ENCODE assay signal across 8 mouse cellular contexts in the genomic region with DNA sequence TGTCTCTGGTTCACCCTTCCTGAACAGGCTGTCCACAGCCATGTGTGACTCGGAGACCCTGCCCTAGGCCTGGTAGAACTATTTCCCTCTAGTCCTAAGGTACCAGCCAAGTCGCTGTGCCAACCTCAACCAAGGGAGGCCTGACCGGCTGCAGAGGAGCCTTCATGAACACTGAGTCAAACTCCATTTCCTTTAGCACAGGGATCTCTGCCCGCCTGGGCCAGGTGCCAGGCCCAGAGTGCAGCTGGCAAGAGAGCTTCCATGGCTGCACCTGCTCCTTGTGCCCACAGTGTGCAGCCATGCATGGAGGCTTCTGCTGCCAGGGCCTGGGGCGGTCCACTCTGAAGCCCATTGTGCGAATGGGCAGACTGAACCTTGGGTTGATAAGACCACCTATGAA. TPM values are rescaled to one million over a fixed set of nuclear protein-coding genes. Genes with fewer than 3 reads are reported as not detected.
DNase-seq lines count a peak whose midpoint lies in the region; ATAC-seq and TF ChIP-seq lines count a peak whose summit lies in the region.

No protein-coding gene starts in this region.

- H3K4me1 ChIP-seq in hindbrain, embryonic 15.5 days (replicated peaks): peaks cover 26% of the 10 kb centered on the region
- peaks cover 18% of the 10 kb centered on the region for H3K4me1 ChIP-seq in hindbrain, embryonic 10.5 days (replicated peaks)
- H3K4me1 ChIP-seq in forebrain, embryonic 15.5 days: peaks cover 35% of the 10 kb centered on the region
- H3K4me1 ChIP-seq in intestine, embryonic 16.5 days (ENCODE audit: control insufficient read depth, insufficient read depth, low read length): no peaks in the 10 kb centered on the region; the same call in 1 of the 2 replicates
- H3K4me1 ChIP-seq in intestine, embryonic 15.5 days (replicated peaks): no peaks in the 10 kb centered on the region
- H3K4me1 ChIP-seq in liver, embryonic 12.5 days: no peaks in the 10 kb centered on the region

- 64% methylated on average over 6 of the region's 6 CpGs for WGBS in hindbrain, embryonic 15.5 days
- 87% methylated on average over 6 of the region's 6 CpGs for WGBS in hindbrain, embryonic 10.5 days
- 49% methylated on average over 6 of the region's 6 CpGs for WGBS in forebrain, embryonic 15.5 days
- 82% methylated on average over 6 of the region's 6 CpGs for WGBS in intestine, embryonic 16.5 days
- 89% methylated on average over 6 of the region's 6 CpGs for WGBS in intestine, embryonic 15.5 days
- 65% methylated on average over 6 of the region's 6 CpGs for WGBS in liver, embryonic 12.5 days (ENCODE audit: insufficient replicate concordance)

- no peak overlapping the region for H3K4me2 ChIP-seq in hindbrain, embryonic 15.5 days
- H3K4me2 ChIP-seq in forebrain, embryonic 15.5 days (replicated peaks): no peak overlapping the region
- no peak overlapping the region for H3K4me2 ChIP-seq in intestine, embryonic 16.5 days (ENCODE audit: low read depth, low read length)
- H3K4me2 ChIP-seq in intestine, embryonic 15.5 days (replicated peaks): no peak overlapping the region
- H3K4me2 ChIP-seq in liver, embryonic 12.5 days: no peak overlapping the region

- H3K9me3 ChIP-seq in hindbrain, embryonic 15.5 days: no peaks in the 10 kb centered on the region
- H3K9me3 ChIP-seq in hindbrain, embryonic 10.5 days: no peaks in the 10 kb centered on the region
- no peaks in the 10 kb centered on the region for H3K9me3 ChIP-seq in forebrain, embryonic 15.5 days
- H3K9me3 ChIP-seq in intestine, embryonic 16.5 days (ENCODE audit: control insufficient read depth, low read length): no peaks in the 10 kb centered on the region
- no peaks in the 10 kb centered on the region for H3K9me3 ChIP-seq in intestine, embryonic 15.5 days
- no peaks in the 10 kb centered on the region for H3K9me3 ChIP-seq in liver, embryonic 12.5 days (replicated peaks)

- H3K27ac ChIP-seq in hindbrain, embryonic 15.5 days (replicated peaks): peak overlapping the region; percentile 48
- no peak overlapping the region for H3K27ac ChIP-seq in hindbrain, embryonic 10.5 days
- peak overlapping the region; percentile 79 for H3K27ac ChIP-seq in forebrain, embryonic 15.5 days (replicated peaks)
- no peak overlapping the region for H3K27ac ChIP-seq in intestine, embryonic 16.5 days (ENCODE audit: low read length)
- H3K27ac ChIP-seq in intestine, embryonic 15.5 days: no peak overlapping the region
- H3K27ac ChIP-seq in liver, embryonic 12.5 days: no peak overlapping the region

- no peak for TF ChIP-seq POLR2A in brain, embryonic 14.5 days (IDR thresholded peaks at IDR 0.05; ENCODE audit: borderline replicate concordance, extremely low read depth, insufficient read depth, insufficient read length, poor library complexity, severe bottlenecking)

- no peak overlapping the region for H3K4me3 ChIP-seq in hindbrain, embryonic 15.5 days
- H3K4me3 ChIP-seq in hindbrain, embryonic 10.5 days: no peak overlapping the region
- no peak overlapping the region for H3K4me3 ChIP-seq in forebrain, embryonic 15.5 days
- no peak overlapping the region for H3K4me3 ChIP-seq in intestine, embryonic 16.5 days (ENCODE audit: low read length)
- no peak overlapping the region for H3K4me3 ChIP-seq in intestine, embryonic 15.5 days (replicated peaks)
- H3K4me3 ChIP-seq in liver, embryonic 12.5 days: no peak overlapping the region

- no peak overlapping the region for H3K9ac ChIP-seq in hindbrain, embryonic 15.5 days
- H3K9ac ChIP-seq in forebrain, embryonic 15.5 days (replicated peaks): no peak overlapping the region
- H3K9ac ChIP-seq in intestine, embryonic 16.5 days (ENCODE audit: low read depth, low read length): no peak overlapping the region
- no peak overlapping the region for H3K9ac ChIP-seq in intestine, embryonic 15.5 days
- no peak overlapping the region for H3K9ac ChIP-seq in liver, embryonic 12.5 days

- no peak for DNase-seq in hindbrain, embryonic 10.5 days (ENCODE audit: low spot score)
- peak; percentile 92 for DNase-seq in brain, embryonic 14.5 days (ENCODE audit: low read depth)
- peak; percentile 64 for DNase-seq in layer of hippocampus, adult 9-11 months

- TF ChIP-seq CTCF in brain, embryonic 14.5 days (IDR thresholded peaks at IDR 0.05; ENCODE audit: borderline replicate concordance, extremely low read depth, insufficient read depth, insufficient read length): no peak

- peak; percentile 68 for ATAC-seq in hindbrain, embryonic 15.5 days (ENCODE audit: low FRiP score, low read depth)
- ATAC-seq in forebrain, embryonic 15.5 days (replicated peaks): peak; percentile 86
- no peak for ATAC-seq in intestine, embryonic 16.5 days
- ATAC-seq in intestine, embryonic 15.5 days: no peak
- ATAC-seq in liver, embryonic 12.5 days: no peak

- H3K36me3 ChIP-seq in hindbrain, embryonic 15.5 days: no peaks in the 10 kb centered on the region
- H3K36me3 ChIP-seq in hindbrain, embryonic 10.5 days: no peaks in the 10 kb centered on the region
- no peaks in the 10 kb centered on the region for H3K36me3 ChIP-seq in forebrain, embryonic 15.5 days
- no peaks in the 10 kb centered on the region for H3K36me3 ChIP-seq in intestine, embryonic 16.5 days (ENCODE audit: control insufficient read depth, insufficient read depth, low read length)
- H3K36me3 ChIP-seq in intestine, embryonic 15.5 days: no peaks in the 10 kb centered on the region
- no peaks in the 10 kb centered on the region for H3K36me3 ChIP-seq in liver, embryonic 12.5 days

- H3K27me3 ChIP-seq in hindbrain, embryonic 15.5 days: no peaks in the 10 kb centered on the region
- H3K27me3 ChIP-seq in hindbrain, embryonic 10.5 days (ENCODE audit: insufficient read depth, poor library complexity, severe bottlenecking): 0 out of 2 replicates have a peak, but pooled peaks cover 5% of the 10 kb centered on the region
- H3K27me3 ChIP-seq in forebrain, embryonic 15.5 days: no peaks in the 10 kb centered on the region
- no peaks in the 10 kb centered on the region for H3K27me3 ChIP-seq in intestine, embryonic 16.5 days (replicated peaks; ENCODE audit: control insufficient read depth, insufficient read depth, low read length)
- no peaks in the 10 kb centered on the region for H3K27me3 ChIP-seq in intestine, embryonic 15.5 days (replicated peaks)
- no peaks in the 10 kb centered on the region for H3K27me3 ChIP-seq in liver, embryonic 12.5 days (replicated peaks)

RNA-seq across cellular contexts. Expression of gene Sez6l, which starts 20.9 kb away (rescaled TPM):
- polyA plus RNA-seq in hindbrain, embryonic 15.5 days (2015; fragmentation: Nextera tagmentation; extraction: Ambion mirVana): 41.3 and 46.3 TPM in 2 replicates
- polyA plus RNA-seq in hindbrain, embryonic 10.5 days (2016; fragmentation: Nextera tagmentation; extraction: Ambion mirVana): 1.4 and 6.0 TPM in 2 replicates
- 87.9 and 114 TPM in 2 replicates for polyA plus RNA-seq in brain, embryonic 14.5 days (2012; rRNA removed)
- polyA plus RNA-seq in forebrain, embryonic 15.5 days (2015; fragmentation: Nextera tagmentation; extraction: Ambion mirVana): 33.1 and 33.3 TPM in 2 replicates
- 1.5 and 1.7 TPM in 2 replicates for polyA plus RNA-seq in intestine, embryonic 16.5 days (2015; fragmentation: Nextera tagmentation; extraction: Ambion mirVana)
- polyA plus RNA-seq in intestine, embryonic 15.5 days (2015; fragmentation: Nextera tagmentation; extraction: Ambion mirVana): 1.8 and 2.0 TPM in 2 replicates
- polyA plus RNA-seq in liver, embryonic 12.5 days (2016; fragmentation: Nextera tagmentation; extraction: Ambion mirVana): 0.06 and 0.10 TPM in 2 replicates

Comparison
In these comparisons a context has a peak if more than half of its experiments do, and no peak if none do; other contexts are left out.
1. H3K27ac ChIP-seq: peak in hindbrain, embryonic 15.5 days (single experiment) and forebrain, embryonic 15.5 days (single experiment); none in hindbrain, embryonic 10.5 days (single experiment), intestine, embryonic 16.5 days (single experiment), intestine, embryonic 15.5 days (single experiment) and liver, embryonic 12.5 days (single experiment).
2. ATAC-seq: peak in hindbrain, embryonic 15.5 days (single experiment) and forebrain, embryonic 15.5 days (single experiment); none in intestine, embryonic 16.5 days (single experiment), intestine, embryonic 15.5 days (single experiment) and liver, embryonic 12.5 days (single experiment).